Mouse (Mus musculus): ENCODE data around the gene Rims3. TPM values are rescaled to one million over a fixed set of nuclear protein-coding genes. Genes with fewer than 3 reads are reported as not detected.

Gene Rims3
- total and polyA plus RNA-seq, 2 experiments from 2014 or later = 0.04 to 0.05 TPM

DNA sequence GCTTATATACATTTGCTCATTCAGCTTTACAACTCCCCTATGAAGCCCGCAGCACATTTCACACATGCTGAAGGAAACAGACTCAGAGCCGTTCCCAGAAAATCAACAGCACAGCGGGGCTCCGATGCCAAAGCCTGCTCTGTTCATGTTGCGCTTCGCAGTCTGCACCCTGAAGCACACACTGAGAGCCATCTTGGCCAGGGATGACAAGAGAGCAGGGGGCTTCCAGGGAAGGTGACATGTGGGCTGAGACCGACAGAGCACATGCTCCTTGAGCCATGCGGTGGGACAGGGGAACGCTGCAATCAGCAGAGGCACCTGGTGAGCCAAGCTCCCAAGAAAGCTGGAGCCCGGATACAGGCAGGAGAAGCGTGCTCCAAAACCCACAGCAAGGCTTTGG, 5.2 kb upstream of the Rims3 start:
- Histone ChIP-seq H3K27me3 (ENCODE audit: control insufficient read depth, insufficient read depth, low read length) (peaks cover 22% of the 10 kb centered on the region), H3K4me3 (ENCODE audit: low read depth, low read length) (no peak overlapping the region), H3K9ac (replicated peaks; ENCODE audit: low read depth, low read length) (no peak overlapping the region), H3K4me1 (ENCODE audit: control insufficient read depth, insufficient read depth) (0 out of 2 replicates have a peak, but pooled peaks cover under 1% of the 10 kb centered on the region), H3K27ac (ENCODE audit: low read depth) (no peak overlapping the region), H3K36me3 (replicated peaks; ENCODE audit: control insufficient read depth, insufficient read depth, low read length) (no peaks in the 10 kb centered on the region), H3K4me2 (ENCODE audit: low read depth, low read length) (no peak overlapping the region), H3K9me3 (replicated peaks; ENCODE audit: control insufficient read depth, low read length) (peaks cover 5% of the 10 kb centered on the region; the same call in 1 of the 2 replicates)
- TF ChIP-seq EP300 (IDR thresholded peaks at IDR 0.05; ENCODE audit: low read depth) (no peak), CTCF (IDR thresholded peaks at IDR 0.05; ENCODE audit: low read depth) (no peak)
- ATAC-seq (ENCODE audit: insufficient read depth, low read depth) = no peak
- no peak for DNase-seq (ENCODE audit: low spot score)
- 59% methylated on average over 11 of the region's 11 CpGs for WGBS

DNA sequence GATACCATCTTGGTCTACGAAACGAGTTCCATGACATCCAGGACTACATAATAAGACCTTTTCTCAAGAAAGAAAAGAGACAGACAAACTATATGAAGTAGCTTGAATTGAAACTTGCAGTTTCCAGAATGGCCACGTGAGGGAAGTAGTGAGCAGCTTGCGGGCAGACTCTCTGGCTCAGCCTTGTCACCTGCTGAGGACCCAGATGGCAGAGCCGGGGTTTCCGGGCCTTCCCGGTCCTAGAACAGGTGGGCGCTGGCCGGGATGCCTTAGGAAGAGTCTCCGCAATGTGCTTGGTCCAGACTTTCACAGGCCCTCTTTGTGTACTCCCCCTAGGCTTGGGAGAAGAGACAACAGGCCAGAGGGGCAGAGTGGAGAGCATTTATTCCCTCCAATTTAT, 3.7 kb upstream of the Rims3 start:
- TF ChIP-seq EP300 (IDR thresholded peaks at IDR 0.05; ENCODE audit: low read depth) = no peak
- peak; percentile 83 for TF ChIP-seq CTCF (IDR thresholded peaks at IDR 0.05; ENCODE audit: low read depth)
- Histone ChIP-seq H3K4me3 (ENCODE audit: low read depth, low read length) (no peak overlapping the region), H3K9me3 (replicated peaks; ENCODE audit: control insufficient read depth, low read length) (peaks cover 6% of the 10 kb centered on the region; the same call in 1 of the 2 replicates), H3K4me2 (ENCODE audit: low read depth, low read length) (no peak overlapping the region), H3K4me1 (ENCODE audit: control insufficient read depth, insufficient read depth) (0 out of 2 replicates have a peak, but pooled peaks cover 5% of the 10 kb centered on the region), H3K27ac (ENCODE audit: low read depth) (no peak overlapping the region), H3K27me3 (ENCODE audit: control insufficient read depth, insufficient read depth, low read length) (peaks cover 35% of the 10 kb centered on the region), H3K36me3 (replicated peaks; ENCODE audit: control insufficient read depth, insufficient read depth, low read length) (no peaks in the 10 kb centered on the region), H3K9ac (replicated peaks; ENCODE audit: low read depth, low read length) (no peak overlapping the region)
- 3% methylated on average over 10 of the region's 10 CpGs for WGBS
- peak; percentile 36; the same call in 1 of the 2 replicates for ATAC-seq (ENCODE audit: insufficient read depth, low read depth)
- DNase-seq (ENCODE audit: low spot score) = no peak

DNA sequence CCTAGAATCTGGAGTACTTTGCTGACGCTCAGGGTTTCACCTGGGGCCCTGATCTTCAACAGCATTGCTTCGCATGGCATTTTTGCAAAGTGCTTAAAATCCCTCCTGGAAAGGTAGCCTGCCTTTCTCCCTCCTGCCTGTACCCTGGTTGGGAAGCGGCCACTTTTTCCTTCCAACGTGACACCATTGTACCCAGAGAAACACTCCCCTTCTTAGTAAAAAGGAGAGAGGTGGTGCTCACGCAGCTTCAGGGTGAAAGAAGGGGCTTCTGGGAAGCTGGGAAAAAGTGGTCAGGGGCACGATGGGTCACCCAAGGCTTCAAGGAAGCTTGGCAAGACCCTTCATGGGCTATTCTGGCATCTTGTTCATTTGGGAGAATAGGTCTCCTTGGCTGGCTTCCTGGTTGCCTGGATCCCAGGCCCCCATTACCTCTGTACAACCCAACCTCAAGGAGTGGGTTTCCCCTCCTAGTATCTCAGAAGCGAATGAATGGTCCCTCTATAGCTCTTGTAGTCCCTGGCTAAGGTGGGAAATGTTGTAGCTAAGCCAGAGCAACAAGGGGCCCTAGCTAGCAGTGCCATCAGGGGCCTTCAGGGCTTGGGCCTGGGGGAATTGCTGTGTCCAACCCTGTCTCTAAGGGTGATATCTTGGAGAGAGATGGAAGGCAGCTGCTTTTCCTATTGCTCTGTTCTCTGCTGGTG, 894 bp downstream of the Rims3 start:
- no peak for DNase-seq (ENCODE audit: low spot score)
- Histone ChIP-seq H3K9ac (replicated peaks; ENCODE audit: low read depth, low read length) (no peak overlapping the region), H3K4me1 (ENCODE audit: control insufficient read depth, insufficient read depth) (0 out of 2 replicates have a peak, but pooled peaks cover 5% of the 10 kb centered on the region), H3K9me3 (replicated peaks; ENCODE audit: control insufficient read depth, low read length) (peaks cover 6% of the 10 kb centered on the region; the same call in 1 of the 2 replicates), H3K4me3 (ENCODE audit: low read depth, low read length) (peak overlapping the region; percentile 56; the same call in 1 of the 2 replicates), H3K36me3 (replicated peaks; ENCODE audit: control insufficient read depth, insufficient read depth, low read length) (no peaks in the 10 kb centered on the region), H3K27me3 (ENCODE audit: control insufficient read depth, insufficient read depth, low read length) (peaks cover 44% of the 10 kb centered on the region), H3K27ac (ENCODE audit: low read depth) (no peak overlapping the region), H3K4me2 (ENCODE audit: low read depth, low read length) (peak overlapping the region; percentile 90)
- TF ChIP-seq CTCF (IDR thresholded peaks at IDR 0.05; ENCODE audit: low read depth) (no peak), EP300 (IDR thresholded peaks at IDR 0.05; ENCODE audit: low read depth) (no peak)
- no peak for ATAC-seq (ENCODE audit: insufficient read depth, low read depth)
- 48% methylated on average over 7 of the region's 7 CpGs for WGBS

DNA sequence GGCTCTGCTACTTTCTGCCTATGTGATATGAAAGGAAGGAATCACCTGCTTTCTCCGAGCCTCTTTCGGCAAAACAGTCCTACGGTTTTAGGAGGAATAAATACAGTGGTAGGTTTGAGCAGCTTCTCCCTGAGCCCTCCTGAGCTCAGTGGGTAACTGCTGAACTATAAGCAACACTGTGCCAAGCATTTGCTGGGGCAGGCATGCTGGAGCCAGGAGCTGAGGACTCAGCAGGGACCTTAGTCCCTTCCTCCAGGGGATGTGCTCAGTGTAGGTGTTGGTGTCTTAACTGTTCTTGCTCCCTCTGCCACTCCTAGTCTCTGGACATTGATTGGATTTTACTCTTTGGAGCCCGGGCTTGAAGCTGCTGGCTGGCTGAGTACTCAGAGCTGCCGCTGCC, 1.8 kb downstream of the Rims3 start:
- Histone ChIP-seq H3K9me3 (replicated peaks; ENCODE audit: control insufficient read depth, low read length) (peaks cover 6% of the 10 kb centered on the region; the same call in 1 of the 2 replicates), H3K9ac (replicated peaks; ENCODE audit: low read depth, low read length) (no peak overlapping the region), H3K27me3 (ENCODE audit: control insufficient read depth, insufficient read depth, low read length) (peaks cover 44% of the 10 kb centered on the region), H3K36me3 (replicated peaks; ENCODE audit: control insufficient read depth, insufficient read depth, low read length) (no peaks in the 10 kb centered on the region), H3K27ac (ENCODE audit: low read depth) (no peak overlapping the region), H3K4me2 (ENCODE audit: low read depth, low read length) (no peak overlapping the region), H3K4me1 (ENCODE audit: control insufficient read depth, insufficient read depth) (0 out of 2 replicates have a peak, but pooled peaks cover 5% of the 10 kb centered on the region), H3K4me3 (ENCODE audit: low read depth, low read length) (no peak overlapping the region)
- TF ChIP-seq CTCF (IDR thresholded peaks at IDR 0.05; ENCODE audit: low read depth) = no peak
- TF ChIP-seq EP300 (IDR thresholded peaks at IDR 0.05; ENCODE audit: low read depth) = no peak
- DNase-seq (ENCODE audit: low spot score) (no peak), ATAC-seq (ENCODE audit: insufficient read depth, low read depth) (no peak)
- WGBS = 49% methylated on average over 5 of the region's 5 CpGs

DNA sequence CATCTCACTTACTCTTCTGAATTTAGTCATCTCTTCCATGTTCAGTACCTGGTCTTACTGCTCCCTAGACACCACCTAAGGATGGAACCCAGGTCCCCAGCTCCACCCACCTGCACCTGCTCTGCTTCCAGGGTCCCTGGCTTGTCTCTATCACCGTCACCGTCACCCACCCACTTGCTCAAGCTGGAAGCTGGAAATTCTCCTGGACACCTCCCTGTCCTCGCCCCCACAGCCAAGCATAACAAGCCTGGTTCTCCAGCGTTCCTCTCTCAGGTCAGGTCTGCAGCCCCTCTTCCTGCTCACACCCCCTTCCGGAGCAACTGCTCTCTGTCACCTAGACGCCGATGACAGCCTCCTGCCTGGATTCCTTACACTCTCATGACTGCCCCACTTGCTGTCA, 5.2 kb downstream of the Rims3 start:
- Histone ChIP-seq H3K36me3 (replicated peaks; ENCODE audit: control insufficient read depth, insufficient read depth, low read length) (no peaks in the 10 kb centered on the region), H3K4me1 (ENCODE audit: control insufficient read depth, insufficient read depth) (0 out of 2 replicates have a peak, but pooled peaks cover 1% of the 10 kb centered on the region), H3K4me2 (ENCODE audit: low read depth, low read length) (no peak overlapping the region), H3K27me3 (ENCODE audit: control insufficient read depth, insufficient read depth, low read length) (peaks cover 20% of the 10 kb centered on the region), H3K9ac (replicated peaks; ENCODE audit: low read depth, low read length) (no peak overlapping the region), H3K9me3 (replicated peaks; ENCODE audit: control insufficient read depth, low read length) (no peaks in the 10 kb centered on the region), H3K4me3 (ENCODE audit: low read depth, low read length) (no peak overlapping the region), H3K27ac (ENCODE audit: low read depth) (no peak overlapping the region)
- no peak for ATAC-seq (ENCODE audit: insufficient read depth, low read depth)
- no peak for TF ChIP-seq CTCF (IDR thresholded peaks at IDR 0.05; ENCODE audit: low read depth)
- no peak for TF ChIP-seq EP300 (IDR thresholded peaks at IDR 0.05; ENCODE audit: low read depth)
- no peak for DNase-seq (ENCODE audit: low spot score)
- 16% methylated on average over 7 of the region's 7 CpGs for WGBS

Measured in heart, postnatal 0 days (tissue).